Mouse (Mus musculus) embryonic stem cell, embryonic (primary cell): ENCODE data around the gene Dynlt1c.
"Not testable (repeated sequence)": the region's sequence is repeated elsewhere in the genome, so short reads cannot be mapped to it uniquely, and the experiment has no call there.

Source experiments
- CTCF ChIA-PET, 4 experiments: fragments of 300-600 bp in 2 of 4; fragments of 350-600 bp in 2 of 4; sonication (Branson Sonifier 250); formaldehyde crosslinking; loops; one replicate each; lab custom pipeline; 2022; ENCODE audit warnings: inconsistent platforms in 2 of 4; lab: Charles Lee
- POLR2A ChIA-PET, 4 experiments: fragments of 300-600 bp in 2 of 4; fragments of 350-600 bp in 2 of 4; sonication (Branson Sonifier 250); formaldehyde crosslinking; loops; one replicate each; lab custom pipeline; 2022; ENCODE audit warnings: antibody characterized with exemption in 4 of 4, inconsistent platforms in 1 of 4; lab: Charles Lee

Gene Dynlt1c

DNA sequence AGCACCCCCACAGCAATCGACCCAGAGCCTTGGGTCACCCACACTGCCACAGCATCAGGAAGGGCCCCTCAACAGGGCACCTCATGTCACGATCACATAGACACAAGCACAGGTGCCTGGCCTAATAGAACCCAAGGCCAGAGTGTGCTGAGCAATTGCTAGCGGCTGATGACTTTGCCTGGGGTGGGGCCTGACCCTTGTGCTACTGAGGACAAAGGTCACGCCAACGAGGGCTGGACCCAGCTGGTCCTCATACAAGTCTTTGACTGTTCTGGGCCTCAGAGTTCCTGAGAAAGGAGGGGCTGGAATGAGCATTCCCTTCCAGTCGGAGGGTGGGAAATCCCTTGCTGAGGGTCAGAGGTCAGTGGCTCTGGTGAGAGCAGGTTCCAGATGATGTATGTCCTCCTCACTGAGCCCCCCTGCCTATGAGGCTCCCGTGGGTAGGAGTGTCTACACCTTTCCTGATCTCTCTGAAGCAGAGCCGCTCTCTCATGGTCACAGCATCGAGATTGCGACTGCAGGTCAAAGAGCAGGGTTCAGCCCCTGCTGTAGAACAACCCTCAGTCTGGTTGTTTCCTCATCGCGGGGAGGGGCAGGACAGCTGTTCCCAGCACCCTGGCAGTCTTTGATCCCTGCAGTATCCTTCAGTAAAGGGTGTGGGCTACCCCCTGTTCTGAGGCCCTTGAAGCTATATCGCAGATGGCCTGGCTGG, 16.4 kb downstream of the Dynlt1c start:
- CTCF ChIA-PET, POLR2A ChIA-PET: not testable (repeated sequence)

DNA sequence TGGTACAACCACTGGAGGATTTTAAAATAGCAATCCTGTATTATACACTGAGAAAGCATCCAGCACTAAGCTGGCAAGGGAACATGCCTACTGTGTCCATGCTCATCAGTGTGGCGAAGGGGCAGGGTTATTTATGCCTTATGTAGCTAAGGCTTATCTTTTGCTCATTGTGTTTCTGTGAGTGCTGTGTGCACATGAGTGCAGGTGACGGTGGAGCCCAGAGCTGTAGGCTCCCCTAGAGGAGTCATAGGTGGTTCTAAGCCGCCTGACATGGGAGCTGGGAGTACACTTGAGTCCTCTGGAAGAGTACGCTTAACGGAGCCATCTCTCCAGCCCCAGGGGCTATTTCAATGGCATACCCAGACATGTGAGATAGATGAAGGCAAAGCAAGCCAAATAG, 17.8 kb downstream of the Dynlt1c start:
- POLR2A ChIA-PET, CTCF ChIA-PET: not testable (repeated sequence)

DNA sequence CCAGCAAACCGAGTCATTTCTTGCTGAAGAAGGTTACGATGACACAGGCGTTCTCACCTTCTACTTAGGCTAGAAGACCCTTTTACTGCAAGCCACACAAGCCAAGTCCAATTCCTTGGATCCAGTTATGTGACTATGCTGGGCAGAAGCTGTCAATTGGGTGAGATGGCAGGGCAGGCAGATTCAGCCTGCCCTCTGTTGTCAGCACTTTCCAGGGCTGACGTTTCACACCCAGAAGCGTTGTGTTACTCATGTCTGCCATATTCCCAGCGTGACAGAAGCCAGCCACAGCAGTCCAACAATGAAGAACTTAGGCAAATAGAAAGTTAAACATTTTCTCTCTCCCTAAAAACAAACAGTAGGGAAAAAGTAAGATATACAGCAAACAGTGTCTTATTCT, 18.6 kb downstream of the Dynlt1c start:
- POLR2A ChIA-PET, CTCF ChIA-PET: not testable (repeated sequence)

DNA sequence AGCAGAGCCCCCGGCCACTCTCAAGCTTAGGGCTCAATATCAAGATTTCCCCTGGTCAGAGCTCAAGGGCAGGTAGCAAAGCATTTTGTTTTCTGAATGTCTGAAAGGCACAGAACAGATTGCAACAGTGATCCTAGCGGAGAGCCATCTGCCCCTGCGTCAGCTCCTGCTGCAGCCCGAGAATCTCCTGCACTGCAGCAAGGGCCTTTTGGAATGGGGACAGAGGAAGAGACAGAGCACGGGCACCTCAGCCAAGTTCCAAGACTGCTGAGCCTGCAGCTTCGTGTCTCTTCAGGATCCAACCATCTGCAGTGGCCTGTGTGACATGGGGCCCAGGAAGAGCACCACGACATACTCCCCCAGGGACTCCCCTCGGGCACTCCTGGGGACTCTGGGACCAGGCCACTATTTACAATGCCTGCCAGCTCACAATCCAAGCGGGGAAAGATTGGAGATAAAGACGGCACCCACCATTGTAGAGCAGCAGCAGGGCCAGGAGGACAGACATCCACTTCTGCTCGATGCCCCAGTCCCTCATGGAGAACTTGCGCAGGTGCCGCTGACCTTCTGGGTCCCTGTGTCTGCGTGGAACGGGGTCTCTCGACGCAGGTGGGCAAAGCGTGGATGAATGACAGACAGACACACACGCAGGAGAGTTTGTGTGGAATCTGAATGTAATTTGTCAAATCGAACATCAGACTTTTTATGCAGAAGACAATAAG, 19.4 kb downstream of the Dynlt1c start:
- CTCF ChIA-PET, POLR2A ChIA-PET: not testable (repeated sequence)

DNA sequence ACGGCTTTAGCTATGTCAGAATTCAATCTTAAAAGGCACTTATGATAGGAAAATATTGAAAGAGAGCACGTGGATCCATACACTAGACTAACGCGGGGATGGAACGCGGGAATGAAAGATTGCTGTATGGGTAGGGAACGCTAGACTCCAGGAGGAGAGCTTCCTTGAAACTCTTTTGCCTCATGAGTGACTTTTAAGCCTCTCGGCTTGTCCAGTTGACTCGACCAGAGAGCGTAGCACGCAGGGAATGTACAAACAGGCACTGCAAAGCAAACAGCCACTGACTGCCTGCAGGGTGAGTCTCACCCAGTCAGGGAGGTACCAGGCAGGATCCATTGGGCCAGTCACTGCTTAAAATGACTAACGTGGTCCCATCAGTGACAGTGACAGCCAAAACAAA, 20.5 kb downstream of the Dynlt1c start:
- CTCF ChIA-PET = not testable (repeated sequence)

DNA sequence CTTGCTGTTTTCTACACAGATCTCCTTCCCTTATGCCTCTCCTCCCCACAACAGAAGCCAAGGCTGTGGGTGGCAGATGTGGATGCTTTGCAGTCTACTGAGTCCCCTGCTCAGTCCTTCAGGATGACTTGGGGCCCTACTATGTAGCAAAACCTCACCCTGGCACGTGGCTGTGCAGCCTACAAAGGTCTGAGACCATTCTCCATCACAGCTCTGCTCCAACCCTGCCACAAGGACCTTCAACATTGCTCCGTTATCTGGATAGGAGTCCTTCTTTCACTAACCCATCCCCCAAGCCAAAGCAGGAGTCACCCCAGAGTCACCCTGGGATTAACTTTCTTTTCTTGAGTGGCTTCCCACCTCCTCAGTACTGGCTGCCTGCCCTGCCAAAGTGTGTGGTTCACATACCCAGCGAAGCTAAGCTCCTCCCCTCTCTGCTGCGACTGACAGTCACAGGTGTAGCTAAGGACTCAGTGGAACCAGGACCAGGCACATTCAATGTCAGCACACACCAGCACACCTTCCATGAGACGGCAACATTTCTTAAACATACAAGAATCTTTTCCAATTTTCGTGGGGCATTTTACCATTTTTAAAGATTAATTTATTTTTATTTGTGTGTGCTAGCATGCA, 23.6 kb downstream of the Dynlt1c start:
- CTCF ChIA-PET, POLR2A ChIA-PET: not testable (repeated sequence)

More for the DNA sequence above, 20.5 kb downstream of the Dynlt1c start:
- POLR2A ChIA-PET = not testable (repeated sequence)

DNA sequence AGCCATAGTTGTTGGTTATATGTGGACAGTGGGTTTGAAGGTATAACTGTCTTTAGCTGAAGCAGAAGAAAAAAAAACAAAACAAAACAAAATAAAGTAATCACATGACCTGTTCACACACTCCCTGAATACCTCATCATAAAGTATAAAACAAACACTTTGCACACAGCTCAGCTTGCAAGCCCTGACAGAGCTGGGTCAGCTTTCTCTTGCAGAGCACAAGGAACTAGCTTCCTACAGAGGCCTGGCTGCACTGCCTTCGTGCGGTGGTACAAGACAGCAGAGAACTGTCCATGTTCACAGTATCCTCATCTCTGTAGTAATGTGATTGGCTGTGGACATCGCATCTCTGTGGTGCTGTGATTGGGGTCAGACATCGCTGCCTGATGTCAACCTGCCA, 28.9 kb downstream of the Dynlt1c start:
- CTCF ChIA-PET, POLR2A ChIA-PET: not testable (repeated sequence)

DNA sequence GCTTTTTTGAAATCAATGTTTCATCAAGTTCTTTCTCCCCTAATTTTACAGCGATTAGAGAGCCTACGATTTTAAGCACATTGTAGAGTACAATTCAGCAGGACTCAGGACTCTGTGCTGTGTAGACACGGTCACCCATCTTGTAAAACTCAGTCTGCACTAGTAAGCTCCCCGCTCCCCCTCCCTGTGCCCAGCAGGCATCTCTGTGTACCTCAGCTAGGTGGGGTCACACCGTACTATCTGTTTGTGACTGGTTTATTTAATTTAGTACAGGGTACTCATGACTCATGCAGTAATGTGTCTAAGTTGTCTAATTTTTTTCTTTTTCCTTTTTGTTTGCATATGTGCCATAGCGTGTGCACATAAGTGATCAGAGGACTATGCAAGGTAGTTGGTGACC, 31.4 kb downstream of the Dynlt1c start:
- POLR2A ChIA-PET, CTCF ChIA-PET: not testable (repeated sequence)

DNA sequence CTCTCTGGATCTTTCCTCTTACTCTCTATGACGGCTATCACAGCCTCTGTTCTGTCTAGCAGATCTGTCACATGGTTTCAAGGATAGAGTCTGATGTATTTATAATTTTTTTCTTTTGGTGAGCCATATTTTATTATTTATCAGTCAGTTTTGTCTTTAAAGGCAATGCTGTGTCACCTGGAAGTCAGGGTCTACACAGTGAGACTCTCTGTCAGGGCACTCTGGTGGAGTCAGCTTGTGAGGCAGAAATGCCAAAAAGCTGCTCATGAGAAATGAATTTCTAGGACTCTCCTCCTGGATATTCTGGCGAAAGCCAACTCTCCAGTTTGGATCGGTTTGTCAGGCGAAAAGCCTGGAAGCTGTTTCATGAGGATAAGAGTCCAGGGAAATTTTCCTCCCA, 34.3 kb downstream of the Dynlt1c start:
- POLR2A ChIA-PET = not testable (repeated sequence)

DNA sequence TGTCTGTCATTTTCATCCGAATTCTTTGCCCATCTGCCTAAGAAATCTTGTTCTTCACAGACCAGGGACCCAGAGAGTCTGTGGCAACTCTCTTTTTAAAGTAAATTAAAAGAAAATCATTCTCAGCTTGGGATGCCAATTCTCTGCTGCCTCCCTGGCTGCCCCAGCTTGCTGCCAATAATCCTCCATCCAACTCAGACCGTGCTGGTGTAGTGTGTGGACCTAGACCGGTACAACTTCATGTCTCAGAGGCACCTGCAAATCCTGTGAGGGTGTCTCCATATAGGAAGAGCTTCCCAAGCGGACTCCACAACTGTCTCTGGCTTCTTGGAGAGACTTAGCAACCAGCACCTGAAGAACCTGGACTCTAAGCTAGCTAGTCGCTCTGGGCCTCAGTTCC, 35.4 kb downstream of the Dynlt1c start:
- ChIA-PET CTCF (no interaction called here), POLR2A (no interaction called here)

More for the DNA sequence above, 34.3 kb downstream of the Dynlt1c start:
- CTCF ChIA-PET = not testable (repeated sequence)

DNA sequence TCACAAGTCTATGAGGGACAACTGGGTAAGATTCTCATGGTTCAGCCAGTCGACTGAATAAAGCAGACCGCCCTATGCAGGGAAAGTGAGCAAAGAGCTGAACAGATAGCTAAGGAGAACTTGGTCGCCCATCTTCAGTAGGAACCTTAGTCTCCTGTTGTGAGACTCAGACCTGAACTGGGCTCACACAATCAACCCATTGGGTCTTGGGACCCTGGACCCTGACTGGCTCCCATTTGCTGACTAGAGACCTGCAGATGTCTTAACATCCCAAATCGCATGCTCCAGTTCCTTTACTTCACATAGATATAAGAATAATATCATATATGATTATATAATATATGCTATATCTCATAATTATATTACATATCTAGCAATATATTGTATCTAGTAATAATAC, 36.0 kb downstream of the Dynlt1c start:
- POLR2A ChIA-PET, CTCF ChIA-PET: not testable (repeated sequence)

DNA sequence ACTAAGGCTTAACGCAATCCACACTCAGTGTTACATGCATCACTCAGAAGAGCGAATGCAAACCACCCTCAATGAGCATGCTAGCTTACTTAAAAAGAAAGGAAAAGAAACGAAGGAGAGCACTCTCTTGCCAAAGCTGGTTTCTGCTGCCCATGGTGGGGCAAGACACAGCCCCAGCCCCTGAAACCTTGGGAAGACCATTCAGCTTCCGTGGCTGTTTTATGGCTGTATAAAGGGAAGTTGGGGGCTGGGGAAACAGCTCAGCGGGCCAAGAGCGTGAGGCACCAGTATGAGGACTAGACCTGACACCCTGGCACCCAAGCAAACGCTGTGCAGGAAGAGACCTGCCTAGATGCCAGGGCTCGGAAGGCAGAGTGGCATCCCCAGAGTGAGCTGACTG, 37.0 kb downstream of the Dynlt1c start:
- POLR2A ChIA-PET, CTCF ChIA-PET: not testable (repeated sequence)

DNA sequence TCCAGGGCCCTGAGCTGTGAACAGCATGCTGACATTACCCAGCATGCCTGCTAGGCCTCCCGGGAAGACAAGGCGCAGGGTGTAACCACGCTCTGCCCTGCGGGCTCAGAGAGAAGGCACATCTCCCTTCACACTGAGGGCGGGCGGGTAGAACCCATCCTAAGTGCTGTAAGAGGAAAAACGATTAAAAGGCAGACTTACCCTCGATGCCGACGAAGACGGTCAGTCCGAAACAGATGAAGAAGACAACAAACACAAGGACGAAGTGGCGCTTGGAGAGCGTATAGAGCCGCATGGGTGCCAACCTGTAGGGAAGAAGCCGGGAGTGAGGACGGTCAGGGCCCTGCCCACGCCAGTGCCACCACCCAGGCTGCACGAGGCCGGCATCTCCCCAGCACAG, 38.0 kb downstream of the Dynlt1c start:
- POLR2A ChIA-PET = interaction anchor here in 1 of 4 experiments (0.7 kb wide), 1 partner anchor 213 kb away, joined by 3 read pairs; no protein-coding TSS in a partner anchor

DNA sequence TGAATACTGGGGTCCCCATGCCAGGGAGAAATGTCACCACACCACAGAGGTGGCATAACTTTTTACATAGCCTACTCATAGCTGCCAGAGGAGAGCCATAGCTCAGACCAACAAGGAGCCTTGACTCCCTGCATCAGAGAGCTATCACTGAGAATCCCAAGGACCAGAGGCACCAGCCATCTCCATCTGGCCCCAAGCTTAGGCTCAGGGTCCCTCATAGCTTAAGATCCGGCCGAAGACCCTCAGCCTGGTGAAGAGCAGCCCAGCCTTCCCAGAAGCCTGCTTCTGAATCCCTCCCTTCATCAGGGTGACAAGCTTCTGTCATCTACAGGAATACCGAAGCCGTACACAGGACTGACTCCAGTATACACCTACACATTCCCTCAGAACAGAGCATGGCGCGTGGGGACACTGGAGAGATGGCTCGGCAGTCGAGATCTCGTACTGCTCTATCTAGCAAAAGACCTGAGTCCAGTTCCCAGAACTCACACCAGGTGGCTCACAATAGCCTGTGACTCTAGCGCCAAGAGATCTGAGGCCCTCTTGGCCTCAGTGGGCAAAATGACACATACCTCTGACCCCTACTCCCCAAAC, 38.7 kb downstream of the Dynlt1c start:
- CTCF ChIA-PET, POLR2A ChIA-PET: not testable (repeated sequence)

More for the DNA sequence above, 38.0 kb downstream of the Dynlt1c start:
- CTCF ChIA-PET = not testable (repeated sequence)

DNA sequence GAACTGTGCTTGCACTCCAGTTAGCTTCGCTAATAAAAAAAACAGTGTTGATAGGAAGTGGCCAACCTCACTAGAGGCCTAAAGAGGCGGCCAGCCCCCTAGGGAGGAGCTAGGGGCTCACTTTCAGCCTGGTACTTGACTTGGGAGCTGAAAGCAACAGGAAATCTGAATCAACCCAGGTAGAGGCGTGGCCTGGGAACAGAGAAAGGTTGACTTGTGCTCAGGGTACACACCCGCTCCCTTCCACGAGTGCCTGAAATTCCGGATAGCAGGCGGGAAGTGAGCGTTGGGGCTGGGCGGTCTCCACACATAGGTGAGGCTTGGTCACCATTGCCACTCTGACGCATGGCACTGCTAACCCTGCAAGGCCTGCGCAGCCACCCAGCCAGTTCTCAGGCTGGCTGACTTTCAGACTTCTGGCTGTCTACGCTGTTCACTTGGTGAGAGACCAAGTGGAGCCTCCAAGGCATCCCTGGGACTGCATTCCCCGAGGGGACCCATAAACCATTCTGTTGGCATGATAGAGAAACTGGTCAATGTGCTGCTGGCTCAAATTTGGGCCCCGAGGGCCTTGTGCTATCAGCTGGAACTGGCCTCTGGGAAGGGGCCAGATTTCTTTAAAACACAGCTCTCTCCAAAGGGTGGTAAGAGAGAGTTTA, 39.4 kb downstream of the Dynlt1c start:
- POLR2A ChIA-PET, CTCF ChIA-PET: not testable (repeated sequence)

DNA sequence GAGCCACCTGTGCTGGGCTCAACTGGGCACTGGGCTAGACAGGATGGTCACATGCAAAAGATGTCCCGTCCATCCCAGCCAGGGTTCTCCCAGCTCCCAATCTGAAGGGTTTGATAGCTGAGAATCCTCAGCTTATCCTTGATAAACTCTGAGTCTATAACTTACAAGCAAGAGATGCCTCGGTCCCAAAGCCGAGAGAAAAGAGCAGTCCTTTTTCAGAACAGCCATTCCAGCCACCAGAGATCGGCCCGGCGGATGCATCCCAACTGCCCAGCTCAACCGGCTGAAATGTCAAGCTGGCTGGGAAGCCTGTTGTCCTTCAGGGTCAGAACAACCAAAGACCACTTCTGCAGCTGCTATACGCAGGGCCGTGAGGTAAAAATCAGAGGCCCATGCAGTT, 42.7 kb downstream of the Dynlt1c start:
- POLR2A ChIA-PET = not testable (repeated sequence)

DNA sequence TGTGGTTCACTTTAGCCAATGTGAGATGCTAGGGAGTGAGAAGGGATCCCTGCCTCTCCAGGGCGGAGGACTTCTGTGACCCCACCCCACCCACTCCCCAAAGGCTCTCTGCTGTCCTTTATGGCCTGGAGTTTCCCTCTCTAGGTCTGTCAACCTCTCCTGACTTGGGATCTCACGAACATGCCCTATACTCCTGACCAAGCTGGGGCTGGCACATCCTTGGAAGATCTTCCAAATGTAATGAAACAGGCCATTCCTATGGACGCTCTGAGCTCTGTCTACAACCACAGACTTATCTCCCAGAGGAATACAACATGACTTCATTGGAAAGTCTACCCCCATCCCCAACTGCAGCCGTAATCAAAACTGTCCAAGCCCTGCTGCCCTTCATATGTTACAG, 43.2 kb downstream of the Dynlt1c start:
- CTCF ChIA-PET, POLR2A ChIA-PET: not testable (repeated sequence)

More for the DNA sequence above, 42.7 kb downstream of the Dynlt1c start:
- CTCF ChIA-PET = not testable (repeated sequence)

DNA sequence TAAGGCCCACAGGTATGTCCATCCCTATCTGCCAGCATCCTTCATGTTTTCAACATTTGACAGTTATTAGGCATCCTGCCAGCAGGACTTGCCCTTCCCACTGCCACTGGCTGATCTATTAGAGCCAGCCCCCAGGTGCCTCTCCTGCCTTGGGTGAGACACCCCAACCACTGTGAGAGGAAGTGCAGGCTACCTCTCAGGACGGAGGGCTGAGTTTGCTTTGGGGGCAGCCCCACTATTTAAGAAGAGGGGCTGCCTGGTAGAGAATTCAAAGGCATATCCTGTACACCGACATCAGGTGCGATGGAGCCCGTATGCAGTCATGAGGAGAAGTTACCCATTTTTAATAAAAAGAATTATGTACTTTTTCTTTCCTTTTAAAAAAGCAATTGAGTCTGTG, 44.2 kb downstream of the Dynlt1c start:
- POLR2A ChIA-PET, CTCF ChIA-PET: not testable (repeated sequence)

DNA sequence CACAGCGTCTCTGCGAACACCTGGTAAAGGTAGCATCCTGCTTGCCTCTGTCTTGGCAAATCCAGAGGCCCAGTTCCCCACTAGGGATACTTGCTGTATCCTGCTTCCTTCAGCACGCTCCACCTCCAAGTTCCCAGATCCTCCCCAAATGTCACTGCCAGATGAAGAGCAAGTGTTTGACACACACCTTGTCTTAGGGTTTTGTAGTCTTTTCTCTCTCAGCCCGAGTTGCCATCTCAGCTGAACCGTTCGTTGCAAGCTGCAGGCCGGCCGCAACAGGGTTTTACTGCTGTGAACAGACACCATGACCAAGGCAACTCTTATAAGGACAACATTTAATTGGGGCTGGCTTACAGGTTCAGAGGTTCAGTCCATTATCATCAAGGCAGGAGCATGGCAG, 45.4 kb downstream of the Dynlt1c start:
- POLR2A ChIA-PET, CTCF ChIA-PET: not testable (repeated sequence)

DNA sequence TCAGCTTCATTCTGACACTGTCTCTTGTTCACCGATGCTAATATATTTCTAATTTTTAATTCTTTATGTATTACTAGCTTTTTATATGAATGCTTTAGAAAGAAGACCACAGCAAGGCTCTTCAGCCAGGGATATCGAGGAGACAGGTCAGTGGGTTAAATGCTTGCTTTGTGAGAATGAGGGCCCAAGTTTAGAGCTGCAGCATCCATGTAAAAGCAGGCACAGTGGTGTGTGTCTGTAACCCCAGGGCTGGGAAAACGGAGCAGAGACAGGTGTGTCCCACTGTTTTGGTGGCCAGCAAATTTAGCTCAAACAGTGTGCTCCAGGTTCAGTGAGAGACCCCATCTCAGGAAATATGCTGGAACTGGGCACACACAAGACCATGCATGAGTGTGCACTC, 46.0 kb downstream of the Dynlt1c start:
- POLR2A ChIA-PET, CTCF ChIA-PET: not testable (repeated sequence)
